Mouse (Mus musculus): Measurements from ENCODE around the gene Tbx2.

DNA sequence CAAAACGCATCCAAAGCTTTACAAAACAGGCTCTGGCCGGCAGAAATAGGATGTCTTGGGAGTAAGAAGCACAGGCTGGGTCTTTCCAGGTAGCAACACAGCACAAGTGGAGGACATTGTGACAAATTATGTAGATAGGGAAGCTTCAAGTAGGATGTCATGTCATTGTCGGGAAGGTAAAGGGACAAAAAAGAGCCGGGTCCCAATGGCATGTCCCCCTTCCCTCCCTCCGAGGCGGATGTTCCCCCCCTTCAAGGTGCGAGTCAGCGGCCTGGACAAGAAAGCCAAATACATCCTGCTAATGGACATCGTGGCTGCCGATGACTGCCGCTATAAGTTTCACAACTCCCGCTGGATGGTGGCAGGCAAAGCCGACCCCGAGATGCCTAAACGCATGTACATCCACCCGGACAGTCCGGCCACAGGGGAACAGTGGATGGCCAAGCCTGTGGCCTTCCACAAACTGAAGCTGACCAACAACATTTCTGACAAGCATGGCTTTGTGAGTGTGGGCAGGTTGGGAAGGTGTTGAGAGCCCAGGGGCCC, 2.1 kb downstream of the Tbx2 start:
- TF ChIP-seq CTCF (IDR thresholded peaks at IDR 0.05; ENCODE audit: low read depth, low read length) (no peak), POLR2A (IDR thresholded peaks at IDR 0.05; ENCODE audit: insufficient read depth, low read length) (no peak)
